Mouse (Mus musculus): Measurements from ENCODE around the gene Nlrx1. TPM values are rescaled to one million over a fixed set of nuclear protein-coding genes. Genes with fewer than 3 reads are reported as not detected.

Gene Nlrx1
- 17.3 TPM for polyA plus RNA-seq (2014; fragmentation: Illumina TruSeq; extraction: RNeasy Lipid Tissue Mini Kit (QIAGEN cat#74804); ENCODE audit: low read depth, low replicate concordance)

GRCm38 (mm10) chr9:44268432-44268831, at the start of gene Nlrx1:
Gene Nlrx1 (minus strand): TSS chr9:44268599.

GRCm38 (mm10) chr9:44305466-44306079, 37.2 kb upstream of the Nlrx1 start, which contains the start of gene Hinfp:
Gene Hinfp (minus strand): TSS chr9:44305671.

GRCm38 (mm10) chr9:44288076-44288958, 19.9 kb upstream of the Nlrx1 start, which contains the start of gene Abcg4:
Gene Abcg4 (minus strand): TSS chr9:44288615.

GRCm38 (mm10) chr9:44251314-44251713, 17.1 kb downstream of the Nlrx1 start, which contains the start of gene Pdzd3:
Gene Pdzd3 (minus strand): TSS chr9:44251471.

GRCm38 (mm10) chr9:44240399-44240798, 28.0 kb downstream of the Nlrx1 start, which contains the start of gene Ccdc153:
Gene Ccdc153 (plus strand): TSS chr9:44240676.

GRCm38 (mm10) chr9:44233802-44234478, 34.5 kb downstream of the Nlrx1 start, which contains the start of gene Cbl:
Gene Cbl (minus strand): TSS chr9:44234049.

Other genes starting within 250 kb of the Nlrx1 start
- 29.5 TPM for gene Thy1, start 225.2 kb downstream of the Nlrx1 start, polyA plus RNA-seq (2014; fragmentation: Illumina TruSeq; extraction: RNeasy Lipid Tissue Mini Kit (QIAGEN cat#74804); ENCODE audit: low read depth, low replicate concordance)
- 28.8 TPM for gene Usp2, start 201.6 kb downstream of the Nlrx1 start, polyA plus RNA-seq (2014; fragmentation: Illumina TruSeq; extraction: RNeasy Lipid Tissue Mini Kit (QIAGEN cat#74804); ENCODE audit: low read depth, low replicate concordance)
- 63.7 TPM for gene Mfrp, start 166.9 kb downstream of the Nlrx1 start, polyA plus RNA-seq (2014; fragmentation: Illumina TruSeq; extraction: RNeasy Lipid Tissue Mini Kit (QIAGEN cat#74804); ENCODE audit: low read depth, low replicate concordance)
- 22.6 TPM for gene C1qtnf5, start 161.4 kb downstream of the Nlrx1 start, polyA plus RNA-seq (2014; fragmentation: Illumina TruSeq; extraction: RNeasy Lipid Tissue Mini Kit (QIAGEN cat#74804); ENCODE audit: low read depth, low replicate concordance)
- gene Gm49380, start 155.1 kb downstream of the Nlrx1 start, polyA plus RNA-seq (2014; fragmentation: Illumina TruSeq; extraction: RNeasy Lipid Tissue Mini Kit (QIAGEN cat#74804); ENCODE audit: low read depth, low replicate concordance): 0.19 TPM
- 17.6 TPM for gene Rnf26, start 155.1 kb downstream of the Nlrx1 start, polyA plus RNA-seq (2014; fragmentation: Illumina TruSeq; extraction: RNeasy Lipid Tissue Mini Kit (QIAGEN cat#74804); ENCODE audit: low read depth, low replicate concordance)
- gene Mcam, start 134.1 kb downstream of the Nlrx1 start, polyA plus RNA-seq (2014; fragmentation: Illumina TruSeq; extraction: RNeasy Lipid Tissue Mini Kit (QIAGEN cat#74804); ENCODE audit: low read depth, low replicate concordance): 166 TPM
- gene Cbl, start 34.5 kb downstream of the Nlrx1 start, polyA plus RNA-seq (2014; fragmentation: Illumina TruSeq; extraction: RNeasy Lipid Tissue Mini Kit (QIAGEN cat#74804); ENCODE audit: low read depth, low replicate concordance): 17.4 TPM
- 32.6 TPM for gene Ccdc153, start 27.9 kb downstream of the Nlrx1 start, polyA plus RNA-seq (2014; fragmentation: Illumina TruSeq; extraction: RNeasy Lipid Tissue Mini Kit (QIAGEN cat#74804); ENCODE audit: low read depth, low replicate concordance)
- gene Pdzd3, start 17.1 kb downstream of the Nlrx1 start, polyA plus RNA-seq (2014; fragmentation: Illumina TruSeq; extraction: RNeasy Lipid Tissue Mini Kit (QIAGEN cat#74804); ENCODE audit: low read depth, low replicate concordance): 3.3 TPM
- gene Abcg4, start 20.0 kb upstream of the Nlrx1 start, polyA plus RNA-seq (2014; fragmentation: Illumina TruSeq; extraction: RNeasy Lipid Tissue Mini Kit (QIAGEN cat#74804); ENCODE audit: low read depth, low replicate concordance): 2.2 TPM
- 14.7 TPM for gene Hinfp, start 37.1 kb upstream of the Nlrx1 start, polyA plus RNA-seq (2014; fragmentation: Illumina TruSeq; extraction: RNeasy Lipid Tissue Mini Kit (QIAGEN cat#74804); ENCODE audit: low read depth, low replicate concordance)
- gene C2cd2l, start 51.7 kb upstream of the Nlrx1 start, polyA plus RNA-seq (2014; fragmentation: Illumina TruSeq; extraction: RNeasy Lipid Tissue Mini Kit (QIAGEN cat#74804); ENCODE audit: low read depth, low replicate concordance): 28.1 TPM
- gene Dpagt1, start 57.4 kb upstream of the Nlrx1 start, polyA plus RNA-seq (2014; fragmentation: Illumina TruSeq; extraction: RNeasy Lipid Tissue Mini Kit (QIAGEN cat#74804); ENCODE audit: low read depth, low replicate concordance): 25.7 TPM
- gene H2afx, start 66.1 kb upstream of the Nlrx1 start, polyA plus RNA-seq (2014; fragmentation: Illumina TruSeq; extraction: RNeasy Lipid Tissue Mini Kit (QIAGEN cat#74804); ENCODE audit: low read depth, low replicate concordance): 25.2 TPM
- gene Hmbs, start 75.6 kb upstream of the Nlrx1 start, polyA plus RNA-seq (2014; fragmentation: Illumina TruSeq; extraction: RNeasy Lipid Tissue Mini Kit (QIAGEN cat#74804); ENCODE audit: low read depth, low replicate concordance): 47.6 TPM
- 37.7 TPM for gene Vps11, start 93.1 kb upstream of the Nlrx1 start, polyA plus RNA-seq (2014; fragmentation: Illumina TruSeq; extraction: RNeasy Lipid Tissue Mini Kit (QIAGEN cat#74804); ENCODE audit: low read depth, low replicate concordance)
- gene Hyou1, start 110.9 kb upstream of the Nlrx1 start, polyA plus RNA-seq (2014; fragmentation: Illumina TruSeq; extraction: RNeasy Lipid Tissue Mini Kit (QIAGEN cat#74804); ENCODE audit: low read depth, low replicate concordance): 132 TPM
- gene Slc37a4, start 128.3 kb upstream of the Nlrx1 start, polyA plus RNA-seq (2014; fragmentation: Illumina TruSeq; extraction: RNeasy Lipid Tissue Mini Kit (QIAGEN cat#74804); ENCODE audit: low read depth, low replicate concordance): 66.0 TPM
- gene Rps25, start 138.5 kb upstream of the Nlrx1 start, polyA plus RNA-seq (2014; fragmentation: Illumina TruSeq; extraction: RNeasy Lipid Tissue Mini Kit (QIAGEN cat#74804); ENCODE audit: low read depth, low replicate concordance): 1,387 TPM
- 77.7 TPM for gene Trappc4, start 139.0 kb upstream of the Nlrx1 start, polyA plus RNA-seq (2014; fragmentation: Illumina TruSeq; extraction: RNeasy Lipid Tissue Mini Kit (QIAGEN cat#74804); ENCODE audit: low read depth, low replicate concordance)
- 31.8 TPM for gene Ccdc84, start 150.0 kb upstream of the Nlrx1 start, polyA plus RNA-seq (2014; fragmentation: Illumina TruSeq; extraction: RNeasy Lipid Tissue Mini Kit (QIAGEN cat#74804); ENCODE audit: low read depth, low replicate concordance)
- gene Foxr1, start 172.5 kb upstream of the Nlrx1 start, polyA plus RNA-seq (2014; fragmentation: Illumina TruSeq; extraction: RNeasy Lipid Tissue Mini Kit (QIAGEN cat#74804); ENCODE audit: low read depth, low replicate concordance): 0.45 TPM
- 1.1 TPM for gene Upk2, start 186.4 kb upstream of the Nlrx1 start, polyA plus RNA-seq (2014; fragmentation: Illumina TruSeq; extraction: RNeasy Lipid Tissue Mini Kit (QIAGEN cat#74804); ENCODE audit: low read depth, low replicate concordance)
- gene Bcl9l, start 214.2 kb upstream of the Nlrx1 start, polyA plus RNA-seq (2014; fragmentation: Illumina TruSeq; extraction: RNeasy Lipid Tissue Mini Kit (QIAGEN cat#74804); ENCODE audit: low read depth, low replicate concordance): 58.9 TPM